Mouse (Mus musculus) ES-E14 (cell line): ENCODE measurements around the gene Pecr. TPM values are rescaled to one million over a fixed set of nuclear protein-coding genes. Genes with fewer than 3 reads are reported as not detected.

Source experiments
- DNase-seq: peaks from one replicate; pipeline ENCODE4 v3.0.0-alpha.2; 2013; ENCODE audit warnings: low read depth, low spot score
- H3K27ac ChIP-seq: 2 replicates; pipeline ENCODE4 v1.5.1; 2012; ENCODE audit warnings: low read depth, mild to moderate bottlenecking, low read length, moderate library complexity, mixed read lengths; ENCODE audit not compliant: poor library complexity, insufficient read depth, severe bottlenecking
- H3K36me3 ChIP-seq: 2 replicates; pipeline ENCODE4 v1.6.1; 2012; ENCODE audit warnings: mild to moderate bottlenecking, low read length, moderate library complexity, mixed read lengths; ENCODE audit not compliant: control insufficient read depth, poor library complexity, insufficient read depth, severe bottlenecking
- H3K4me1 ChIP-seq, 2 experiments: fragments of 150-350 bp in 1 of 2; sonication (generic) in 1 of 2; 2 replicates each; pipeline ENCODE4 v1.6.1; 2012; ENCODE audit warnings: low read length in 2 of 2, mild to moderate bottlenecking in 1 of 2, mixed read lengths in 1 of 2; ENCODE audit not compliant: control insufficient read depth in 2 of 2, insufficient read depth in 2 of 2, poor library complexity in 1 of 2
- H3K4me3 ChIP-seq, 2 experiments: fragments of 150-350 bp in 1 of 2; sonication (generic) in 1 of 2; 2 replicates each; pipeline ENCODE4 v1.5.1; 2012; ENCODE audit warnings: low read length in 2 of 2, low read depth in 1 of 2, mild to moderate bottlenecking in 1 of 2, mixed read lengths in 1 of 2; ENCODE audit not compliant: insufficient read depth in 1 of 2, poor library complexity in 1 of 2, severe bottlenecking in 1 of 2
- H3K9ac ChIP-seq: 2 replicates; pipeline ENCODE4 v1.6.1; 2012; ENCODE audit warnings: low read depth, mild to moderate bottlenecking, low read length, mixed read lengths; ENCODE audit not compliant: poor library complexity, insufficient read depth, severe bottlenecking
- H3K9me3 ChIP-seq: fragments of 150-350 bp; sonication (generic); 2 replicates; pipeline ENCODE4 v1.6.1; 2012; ENCODE audit warnings: low read depth, mild to moderate bottlenecking, low read length; ENCODE audit not compliant: control insufficient read depth, insufficient read depth
- CHD2 ChIP-seq: IDR thresholded peaks from 2 replicates; pipeline ENCODE4 v1.6.1; 2014; ENCODE audit warnings: mild to moderate bottlenecking, low read depth, low read length, inconsistent platforms
- MAFK ChIP-seq: IDR thresholded peaks from 2 replicates; pipeline ENCODE4 v1.6.1; 2014; ENCODE audit warnings: mild to moderate bottlenecking, low read depth, low read length, inconsistent platforms; ENCODE audit not compliant: insufficient read depth
- ZC3H11A ChIP-seq: IDR thresholded peaks from 2 replicates; pipeline ENCODE4 v1.6.1; 2012; ENCODE audit warnings: low read depth, mild to moderate bottlenecking, inconsistent platforms, low read length, borderline replicate concordance
- ZNF384 ChIP-seq: IDR thresholded peaks from 2 replicates; pipeline ENCODE4 v1.6.1; 2012; ENCODE audit warnings: low read depth, low read length, inconsistent platforms
- in situ Hi-C, 2 experiments: fragments of 600-800 bp; cut with MboI; formaldehyde crosslinking; loops; one replicate each; pipeline ENCODE4 v1.15.1; 2025; ENCODE audit warnings: low sequenced_read_pairs in 2 of 2, inconsistent platforms in 1 of 2; ENCODE audit not compliant: unreplicated experiment in 2 of 2
- total RNA-seq: library from RNA; depleted of rRNA; stranded (reverse); fragments of 300-350 nt; gene quantifications from 2 replicates; pipeline ENCODE4 v1.2.3, GENCODE M21; 2012; rRNA removed

The Pecr gene
- total RNA-seq, 1 experiment = 14.3 TPM

- 0 out of 2 replicates have a peak, but pooled peaks cover 2% of the 10 kb centered on the region for H3K36me3 ChIP-seq
- peak overlapping the region; percentile 97 for H3K27ac ChIP-seq
- no peak overlapping the region for H3K4me3 ChIP-seq
- peaks cover 9 to 20% of the 10 kb centered on the region in 2 experiments for H3K4me1 ChIP-seq
- TF ChIP-seq CHD2 = peak; percentile 72
- TF ChIP-seq ZNF384 = no peak
- in situ Hi-C loops = no loop called here
- DNase-seq = no peak
- H3K9ac ChIP-seq = no peak overlapping the region
- H3K9me3 ChIP-seq = no peaks in the 10 kb centered on the region
Measured at GRCm38 (mm10) chr1:72213954-72214353, 70.2 kb downstream of the Pecr start.

- in situ Hi-C loops = no loop called here
- Histone ChIP-seq H3K36me3 (peaks cover 10% of the 10 kb centered on the region; the same call in 1 of the 2 replicates), H3K27ac (peak within 1 kb of the TSS; percentile 97), H3K4me1 (peaks cover 5 to 26% of the 10 kb centered on the region in 2 experiments), H3K9ac (peak within 1 kb of the TSS; percentile 97), H3K4me3 (peak within 1 kb of the TSS; percentile 95 to 99), H3K9me3 (no peaks in the 10 kb centered on the region)
- DNase-seq = no peak
- no peak for TF ChIP-seq ZC3H11A
- TF ChIP-seq CHD2 = no peak
- TF ChIP-seq ZNF384 = peak; percentile 90
- no peak for TF ChIP-seq MAFK
Measured at GRCm38 (mm10) chr1:72211701-72212699, 72.1 kb downstream of the Pecr start, which contains the start of gene Mreg. TSS of gene Mreg (minus strand) at chr1:72212307.

GRCm38 (mm10) chr1:72210803-72211679 lies 73.1 kb downstream of the Pecr start:
- Histone ChIP-seq H3K27ac (no peak overlapping the region; the same call in 1 of the 2 replicates), H3K4me1 (peaks cover 5 to 30% of the 10 kb centered on the region in 2 experiments), H3K9ac (peak overlapping the region; percentile 97), H3K9me3 (no peaks in the 10 kb centered on the region), H3K4me3 (peak overlapping the region; percentile 95 to 99), H3K36me3 (peaks cover 12% of the 10 kb centered on the region; the same call in 1 of the 2 replicates)
- TF ChIP-seq CHD2 (no peak), ZNF384 (0 out of 2 replicates have a peak, but pooled peaks have one; percentile 21)
- in situ Hi-C loops = no loop called here
- no peak for DNase-seq

Other genes starting within 250 kb of the Pecr start
- 92.1 and 94.8 TPM in 2 replicates for gene Mreg, start 72.0 kb downstream of the Pecr start, total RNA-seq
- 0.32 and 0.36 TPM in 2 replicates for gene Tmem169, start 55 bp upstream of the Pecr start, total RNA-seq
- 69.0 and 72.0 TPM in 2 replicates for gene Xrcc5, start 23.1 kb upstream of the Pecr start, total RNA-seq